Mouse (Mus musculus) limb, embryonic 14.5 days (tissue): Measurements from ENCODE around the gene Zc3h7b. TPM values are rescaled to one million over a fixed set of nuclear protein-coding genes. Genes with fewer than 3 reads are reported as not detected.

Source experiments
- ATAC-seq: fragments of 200-750 bp; cut with Nextera tagmentation; 2 replicates; pipeline ENCODE4 v1.8.0; 2017; ENCODE audit warnings: low read depth, moderate number of reproducible peaks, moderate TSS enrichment; ENCODE audit not compliant: low FRiP score
- DNase-seq: peaks from one replicate; pipeline ENCODE4 v3.0.0-alpha.2; 2015; ENCODE audit warnings: low spot score
- H3K27ac ChIP-seq: fragments of 300-500 bp; sonication (generic); replicated peaks from 2 replicates; pipeline ENCODE4 v1.5.1; 2014; ENCODE audit warnings: low read depth, mild to moderate bottlenecking, low read length, moderate library complexity, mixed read lengths
- H3K27me3 ChIP-seq: fragments of 300-500 bp; sonication (generic); 2 replicates; pipeline ENCODE4 v1.6.1; 2014; ENCODE audit warnings: low read length, mixed read lengths; ENCODE audit not compliant: control insufficient read depth, insufficient read depth
- H3K36me3 ChIP-seq: fragments of 300-500 bp; sonication (generic); 2 replicates; pipeline ENCODE4 v1.6.1; 2014; ENCODE audit warnings: mild to moderate bottlenecking, low read length, moderate library complexity, mixed read lengths; ENCODE audit not compliant: control insufficient read depth, insufficient read depth
- H3K4me1 ChIP-seq: fragments of 300-500 bp; sonication (generic); 2 replicates; pipeline ENCODE4 v1.6.1; 2014; ENCODE audit warnings: antibody characterized with exemption, low read length, mixed read lengths; ENCODE audit not compliant: control insufficient read depth, insufficient read depth
- H3K4me2 ChIP-seq: fragments of 300-500 bp; sonication (generic); replicated peaks from 2 replicates; pipeline ENCODE4 v1.6.1; 2014; ENCODE audit warnings: low read depth, mild to moderate bottlenecking, low read length, moderate library complexity; ENCODE audit not compliant: severe bottlenecking
- H3K4me3 ChIP-seq: fragments of 300-500 bp; sonication (generic); replicated peaks from 2 replicates; pipeline ENCODE4 v1.5.1; 2014; ENCODE audit warnings: low read length
- H3K9ac ChIP-seq: fragments of 300-500 bp; sonication (generic); 2 replicates; pipeline ENCODE4 v1.6.1; 2014; ENCODE audit warnings: mild to moderate bottlenecking, low read depth, low read length, moderate library complexity; ENCODE audit not compliant: severe bottlenecking
- H3K9me3 ChIP-seq: fragments of 300-500 bp; sonication (generic); 2 replicates; pipeline ENCODE4 v1.6.1; 2016; ENCODE audit warnings: low read length; ENCODE audit not compliant: control insufficient read depth
- POLR2A ChIP-seq: fragments of 200-500 bp; IDR thresholded peaks from 2 replicates; pipeline ENCODE4 v1.8.0; 2012; ENCODE audit warnings: inconsistent platforms, mild to moderate bottlenecking, moderate library complexity, borderline replicate concordance; ENCODE audit not compliant: insufficient read depth, insufficient read length; ENCODE audit errors: extremely low read depth
- WGBS: fragments of 180-500 bp; shearing (Covaris S2); extraction: QIAGEN DNeasy Blood & Tissue Kit; methylation state at CpG from one replicate; pipeline ENCODE4 v1.1.7; 2014; 5-methylcytosine and 5-hydroxymethylcytosine counted together
- polyA plus RNA-seq, 2 experiments: library from polyadenylated mRNA; depleted of rRNA in 1 of 2; stranded (reverse) in 1 of 2; unstranded in 1 of 2; fragments of >200 nt; fragmentation: Nextera tagmentation in 1 of 2; extraction: Ambion mirVana in 1 of 2; gene quantifications; 2 replicates each; pipeline versions ENCODE4 v1.2.1 to v1.2.3; 2012 to 2014

Gene Zc3h7b
- polyA plus RNA-seq, 2 experiments, result 43.2 to 61.9 TPM

- H3K4me1 ChIP-seq, result peaks cover 20% of the 10 kb centered on the region
- DNase-seq (no peak), ATAC-seq (no peak)
- peak overlapping the region; percentile 66 for H3K4me2 ChIP-seq
- 61% methylated on average over 7 of the region's 7 CpGs for whole genome bisulfite sequencing
- H3K4me3 ChIP-seq, result peak overlapping the region; percentile 35; the same call in 1 of the 2 replicates
- H3K27ac ChIP-seq, result no peak overlapping the region
- H3K36me3 ChIP-seq, result no peaks in the 10 kb centered on the region
- 0 out of 2 replicates have a peak overlapping the region, but pooled peaks have one; percentile 49 for H3K9ac ChIP-seq
- no peak for TF ChIP-seq POLR2A
- no peaks in the 10 kb centered on the region for H3K9me3 ChIP-seq
- no peaks in the 10 kb centered on the region for H3K27me3 ChIP-seq
These were observed 92.4 kb downstream of the Zc3h7b start for GRCm38 (mm10) chr15:81836966-81837920.

GRCm38 (mm10) chr15:81838554-81839235 lies 93.8 kb downstream of the Zc3h7b start:
- H3K36me3 ChIP-seq, result no peaks in the 10 kb centered on the region
- H3K4me2 ChIP-seq, result no peak overlapping the region
- DNase-seq (no peak), ATAC-seq (no peak)
- H3K9ac ChIP-seq, result no peak overlapping the region
- H3K27ac ChIP-seq, result no peak overlapping the region
- 63% methylated on average over 14 of the region's 14 CpGs for WGBS
- H3K27me3 ChIP-seq, result no peaks in the 10 kb centered on the region
- peaks cover 20% of the 10 kb centered on the region for H3K4me1 ChIP-seq
- TF ChIP-seq POLR2A, result no peak
- H3K9me3 ChIP-seq, result no peaks in the 10 kb centered on the region
- H3K4me3 ChIP-seq, result no peak overlapping the region

- 77% methylated on average over 5 of the region's 5 CpGs for WGBS
- H3K4me1 ChIP-seq, result peaks cover 20% of the 10 kb centered on the region
- ATAC-seq, result no peak
- H3K27me3 ChIP-seq, result no peaks in the 10 kb centered on the region
- no peak overlapping the region for H3K4me2 ChIP-seq
- no peak for TF ChIP-seq POLR2A
- H3K27ac ChIP-seq, result no peak overlapping the region
- H3K4me3 ChIP-seq, result no peak overlapping the region
- H3K36me3 ChIP-seq, result no peaks in the 10 kb centered on the region
- peak; percentile 18 for DNase-seq
- no peaks in the 10 kb centered on the region for H3K9me3 ChIP-seq
- H3K9ac ChIP-seq, result no peak overlapping the region
These were observed 94.8 kb downstream of the Zc3h7b start for GRCm38 (mm10) chr15:81839634-81840033.

DNA sequence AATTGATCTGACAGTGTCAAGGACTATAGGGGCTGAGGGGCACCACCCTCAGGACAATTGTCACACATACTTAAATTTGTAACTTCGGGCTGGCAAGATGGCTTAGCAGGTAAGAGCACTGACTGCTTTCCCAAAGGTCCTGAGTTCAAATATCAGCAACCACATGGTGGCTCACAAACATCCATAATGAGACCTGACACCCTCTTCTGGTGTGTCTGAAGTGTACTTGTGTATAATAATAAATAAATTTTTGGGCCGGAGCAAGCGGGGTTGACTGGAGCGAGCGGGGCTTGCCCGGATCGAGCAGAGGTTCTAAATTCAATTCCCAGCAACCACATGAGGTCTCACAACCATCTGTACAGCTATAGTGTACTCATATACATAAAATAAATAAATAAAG lies 95.4 kb downstream of the Zc3h7b start:
- no peak for TF ChIP-seq POLR2A
- WGBS, result 92% methylated on average over 7 of the region's 7 CpGs

DNA sequence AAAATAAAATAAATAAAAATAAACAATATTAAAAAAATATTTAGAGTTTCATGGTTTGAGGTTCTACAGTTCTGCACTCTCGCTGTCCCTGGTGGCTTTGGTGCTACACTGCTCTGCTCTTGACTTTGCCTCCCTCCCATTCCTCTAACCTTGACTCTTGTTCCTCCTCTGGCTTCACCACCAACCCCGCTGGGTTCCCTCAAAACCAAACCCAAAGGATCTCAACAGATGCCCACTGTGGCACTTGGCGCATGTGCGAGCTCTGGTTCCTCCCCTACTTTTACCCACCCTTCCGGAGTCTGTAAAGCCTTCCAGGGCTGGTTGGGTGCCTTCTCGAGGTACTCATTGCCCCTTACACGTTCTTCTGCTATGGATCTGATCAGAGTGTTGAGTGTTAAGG lies 97.4 kb downstream of the Zc3h7b start:
- TF ChIP-seq POLR2A, result no peak
- Histone ChIP-seq H3K36me3 (peaks cover 9% of the 10 kb centered on the region), H3K9ac (no peak overlapping the region), H3K4me1 (peaks cover 4% of the 10 kb centered on the region; the same call in 1 of the 2 replicates), H3K4me2 (no peak overlapping the region), H3K27ac (no peak overlapping the region), H3K4me3 (no peak overlapping the region), H3K9me3 (no peaks in the 10 kb centered on the region), H3K27me3 (no peaks in the 10 kb centered on the region)
- DNase-seq, result no peak
- 83% methylated on average over 7 of the region's 7 CpGs for WGBS
- no peak for ATAC-seq

More for the DNA sequence above, 95.4 kb downstream of the Zc3h7b start:
- ATAC-seq (no peak), DNase-seq (no peak)
- H3K4me1 ChIP-seq, result peaks cover 20% of the 10 kb centered on the region
- no peaks in the 10 kb centered on the region for H3K27me3 ChIP-seq
- no peaks in the 10 kb centered on the region for H3K36me3 ChIP-seq
- no peaks in the 10 kb centered on the region for H3K9me3 ChIP-seq
- no peak overlapping the region for H3K4me3 ChIP-seq
- no peak overlapping the region for H3K4me2 ChIP-seq
- H3K27ac ChIP-seq, result no peak overlapping the region
- no peak overlapping the region for H3K9ac ChIP-seq
